Mouse (Mus musculus) lung, adult 2 months (tissue): ENCODE results near the gene Nav1.

Source experiments
- CTCF ChIP-seq: fragments of 200-500 bp; IDR thresholded peaks from 2 replicates; pipeline ENCODE4 v1.5.1; 2011; ENCODE audit warnings: mild to moderate bottlenecking, low read length, control low read depth; ENCODE audit not compliant: insufficient read depth
- POLR2A ChIP-seq: fragments of 200-500 bp; IDR thresholded peaks from 2 replicates; pipeline ENCODE4 v1.6.1; 2011; ENCODE audit warnings: low read depth, mild to moderate bottlenecking, control low read depth, low read length, borderline replicate concordance; ENCODE audit errors: extremely low read depth

DNA sequence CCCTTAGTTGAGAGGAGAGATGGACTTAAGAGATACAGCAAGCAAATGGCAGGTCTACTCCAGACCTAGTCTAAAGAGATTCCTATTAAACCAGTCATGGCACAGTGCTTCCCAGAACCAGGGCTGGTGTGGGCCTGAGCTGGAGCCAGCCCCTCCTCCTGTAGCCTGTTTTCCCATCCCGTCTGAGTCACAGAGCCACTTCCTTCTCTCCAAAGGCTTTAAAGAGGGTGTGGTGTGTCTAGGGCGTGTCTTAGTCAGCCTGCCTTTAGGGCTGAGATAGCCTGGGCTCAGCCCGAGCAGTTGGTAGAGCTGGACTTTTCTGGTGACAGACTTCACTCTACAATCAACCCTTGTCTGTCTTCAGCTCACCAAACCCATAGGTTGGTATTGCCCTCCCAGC lies 140.2 kb downstream of the Nav1 start:
- TF ChIP-seq CTCF (no peak), POLR2A (no peak)
